Mouse (Mus musculus) embryonic facial prominence, embryonic 15.5 days (tissue): Measurements from ENCODE around the gene Sbf2. TPM values are rescaled to one million over a fixed set of nuclear protein-coding genes. Genes with fewer than 3 reads are reported as not detected.
"Not testable (repeated sequence)": the region's sequence is repeated elsewhere in the genome, so short reads cannot be mapped to it uniquely, and the experiment has no call there.

Experiments used
- ATAC-seq: fragments of 200-750 bp; cut with Nextera tagmentation; 2 replicates; pipeline ENCODE4 v1.8.0; 2017; ENCODE audit warnings: low read depth, moderate TSS enrichment; ENCODE audit not compliant: insufficient number of reproducible peaks, low FRiP score, low TSS enrichment
- H3K27ac ChIP-seq: fragments of 300-500 bp; sonication (generic); replicated peaks from 2 replicates; pipeline ENCODE4 v1.5.1; 2015; ENCODE audit warnings: mild to moderate bottlenecking, inconsistent platforms
- H3K27me3 ChIP-seq: fragments of 300-500 bp; sonication (generic); 2 replicates; pipeline ENCODE4 v1.6.1; 2015; ENCODE audit warnings: inconsistent platforms
- H3K36me3 ChIP-seq: fragments of 300-500 bp; sonication (generic); 2 replicates; pipeline ENCODE4 v1.6.1; 2015; ENCODE audit warnings: mild to moderate bottlenecking, inconsistent platforms
- H3K4me1 ChIP-seq: fragments of 300-500 bp; sonication (generic); 2 replicates; pipeline ENCODE4 v1.6.1; 2015; ENCODE audit warnings: inconsistent platforms
- H3K4me2 ChIP-seq: fragments of 300-500 bp; sonication (generic); replicated peaks from 2 replicates; pipeline ENCODE4 v1.6.1; 2015; ENCODE audit warnings: mild to moderate bottlenecking, inconsistent platforms
- H3K4me3 ChIP-seq: fragments of 300-500 bp; sonication (generic); replicated peaks from 2 replicates; pipeline ENCODE4 v1.5.1; 2015; ENCODE audit warnings: mild to moderate bottlenecking, inconsistent platforms
- H3K9ac ChIP-seq: fragments of 300-500 bp; sonication (generic); 2 replicates; pipeline ENCODE4 v1.6.1; 2015; ENCODE audit warnings: inconsistent platforms
- H3K9me3 ChIP-seq: fragments of 300-500 bp; sonication (generic); replicated peaks from 2 replicates; pipeline ENCODE4 v1.6.1; 2016; ENCODE audit warnings: inconsistent platforms
- WGBS: fragments of 180-500 bp; shearing (Covaris S2); methylation state at CpG from one replicate; pipeline ENCODE4 v1.1.7; 2015; 5-methylcytosine and 5-hydroxymethylcytosine counted together
- polyA plus RNA-seq: library from polyadenylated mRNA; unstranded; fragments of >200 nt; fragmentation: Nextera tagmentation; extraction: Ambion mirVana; gene quantifications from 2 replicates; pipeline ENCODE4 v1.2.1, GENCODE M21; 2015

The Sbf2 gene
- polyA plus RNA-seq, 1 experiment from 2014 or later: 27.7 TPM

GRCm38 (mm10) chr7:110561647-110562046, 53.1 kb downstream of the Sbf2 start:
- Histone ChIP-seq H3K4me1 (no peaks in the 10 kb centered on the region), H3K27ac (no peak overlapping the region), H3K4me2 (no peak overlapping the region), H3K9ac (no peak overlapping the region), H3K4me3 (no peak overlapping the region), H3K9me3 (no peaks in the 10 kb centered on the region), H3K27me3 (no peaks in the 10 kb centered on the region), H3K36me3 (0 out of 2 replicates have a peak, but pooled peaks cover 3% of the 10 kb centered on the region)
- ATAC-seq: no peak
- 92% methylated on average over 1 of the region's 1 CpGs for WGBS

- Histone ChIP-seq H3K36me3 (0 out of 2 replicates have a peak, but pooled peaks cover 3% of the 10 kb centered on the region), H3K4me1 (no peaks in the 10 kb centered on the region), H3K4me3 (no peak overlapping the region), H3K4me2 (no peak overlapping the region), H3K27ac (no peak overlapping the region), H3K27me3 (no peaks in the 10 kb centered on the region), H3K9ac (no peak overlapping the region), H3K9me3 (no peaks in the 10 kb centered on the region)
- ATAC-seq: no peak
Observed at GRCm38 (mm10) chr7:110557001-110557400, 57.7 kb downstream of the Sbf2 start.

GRCm38 (mm10) chr7:110556221-110556620, 58.5 kb downstream of the Sbf2 start:
- 0 out of 2 replicates have a peak, but pooled peaks cover 3% of the 10 kb centered on the region for H3K36me3 ChIP-seq
- no peak overlapping the region for H3K27ac ChIP-seq
- no peak overlapping the region for H3K4me3 ChIP-seq
- no peak for ATAC-seq
- no peaks in the 10 kb centered on the region for H3K4me1 ChIP-seq
- no peaks in the 10 kb centered on the region for H3K27me3 ChIP-seq
- no peak overlapping the region for H3K9ac ChIP-seq
- H3K4me2 ChIP-seq: no peak overlapping the region
- no peaks in the 10 kb centered on the region for H3K9me3 ChIP-seq

GRCm38 (mm10) chr7:110555260-110555659, 59.5 kb downstream of the Sbf2 start:
- no peak for ATAC-seq
- H3K27me3 ChIP-seq: no peaks in the 10 kb centered on the region
- H3K36me3 ChIP-seq: 0 out of 2 replicates have a peak, but pooled peaks cover 3% of the 10 kb centered on the region
- WGBS: 91% methylated on average over 1 of the region's 1 CpGs
- H3K27ac ChIP-seq: no peak overlapping the region
- no peak overlapping the region for H3K9ac ChIP-seq
- H3K4me1 ChIP-seq: no peaks in the 10 kb centered on the region
- H3K4me2 ChIP-seq: no peak overlapping the region
- no peaks in the 10 kb centered on the region for H3K9me3 ChIP-seq
- no peak overlapping the region for H3K4me3 ChIP-seq

- no peak overlapping the region for H3K4me2 ChIP-seq
- no peak overlapping the region for H3K27ac ChIP-seq
- no peak overlapping the region for H3K4me3 ChIP-seq
- H3K9ac ChIP-seq: no peak overlapping the region
- 81% methylated on average over 1 of the region's 1 CpGs for WGBS
- no peaks in the 10 kb centered on the region for H3K4me1 ChIP-seq
- H3K27me3 ChIP-seq: no peaks in the 10 kb centered on the region
- no peak for ATAC-seq
- H3K9me3 ChIP-seq: no peaks in the 10 kb centered on the region
- no peaks in the 10 kb centered on the region for H3K36me3 ChIP-seq
Observed at GRCm38 (mm10) chr7:110548268-110548667, 66.5 kb downstream of the Sbf2 start.

- no peaks in the 10 kb centered on the region for H3K27me3 ChIP-seq
- H3K27ac ChIP-seq: no peak overlapping the region
- ATAC-seq: no peak
- no peaks in the 10 kb centered on the region for H3K36me3 ChIP-seq
- no peak overlapping the region for H3K4me3 ChIP-seq
- no peak overlapping the region for H3K4me2 ChIP-seq
- no peaks in the 10 kb centered on the region for H3K9me3 ChIP-seq
- WGBS: 87% methylated on average over 6 of the region's 6 CpGs
- no peak overlapping the region for H3K9ac ChIP-seq
- H3K4me1 ChIP-seq: no peaks in the 10 kb centered on the region
Observed at GRCm38 (mm10) chr7:110543341-110543740, 71.4 kb downstream of the Sbf2 start.

GRCm38 (mm10) chr7:110539266-110539665, 75.5 kb downstream of the Sbf2 start:
- WGBS: 50% methylated on average over 2 of the region's 2 CpGs
- H3K9me3 ChIP-seq: no peaks in the 10 kb centered on the region
- ATAC-seq: no peak

GRCm38 (mm10) chr7:110530295-110530694, 84.4 kb downstream of the Sbf2 start:
- not testable (repeated sequence) for H3K4me2 ChIP-seq, H3K9me3 ChIP-seq, H3K4me1 ChIP-seq, H3K27ac ChIP-seq, H3K4me3 ChIP-seq, H3K36me3 ChIP-seq, H3K9ac ChIP-seq, H3K27me3 ChIP-seq, ATAC-seq

More at GRCm38 (mm10) chr7:110539266-110539665, 75.5 kb downstream of the Sbf2 start:
- no peaks in the 10 kb centered on the region for H3K4me1 ChIP-seq
- no peak overlapping the region for H3K27ac ChIP-seq
- no peak overlapping the region for H3K9ac ChIP-seq
- no peak overlapping the region for H3K4me2 ChIP-seq
- H3K36me3 ChIP-seq: no peaks in the 10 kb centered on the region
- no peaks in the 10 kb centered on the region for H3K27me3 ChIP-seq
- H3K4me3 ChIP-seq: no peak overlapping the region

- 27% methylated on average over 1 of the region's 1 CpGs for WGBS
- H3K27ac ChIP-seq: no peak overlapping the region
- no peaks in the 10 kb centered on the region for H3K36me3 ChIP-seq
- H3K9me3 ChIP-seq: no peaks in the 10 kb centered on the region
- no peak for ATAC-seq
- H3K4me2 ChIP-seq: no peak overlapping the region
- 0 out of 2 replicates have a peak, but pooled peaks cover 4% of the 10 kb centered on the region for H3K4me1 ChIP-seq
- H3K9ac ChIP-seq: no peak overlapping the region
- H3K4me3 ChIP-seq: no peak overlapping the region
- no peaks in the 10 kb centered on the region for H3K27me3 ChIP-seq
Observed at GRCm38 (mm10) chr7:110525090-110525775, 89.5 kb downstream of the Sbf2 start.

- H3K27me3 ChIP-seq: no peaks in the 10 kb centered on the region
- H3K9me3 ChIP-seq: no peaks in the 10 kb centered on the region
- no peak overlapping the region for H3K4me3 ChIP-seq
- ATAC-seq: no peak
- no peak overlapping the region for H3K4me2 ChIP-seq
- no peaks in the 10 kb centered on the region for H3K36me3 ChIP-seq
- no peaks in the 10 kb centered on the region for H3K4me1 ChIP-seq
- H3K27ac ChIP-seq: no peak overlapping the region
- no peak overlapping the region for H3K9ac ChIP-seq
- WGBS: 54% methylated on average over 2 of the region's 2 CpGs
Observed at GRCm38 (mm10) chr7:110516241-110517220, 98.2 kb downstream of the Sbf2 start.

GRCm38 (mm10) chr7:110514131-110514530, 100.6 kb downstream of the Sbf2 start:
- no peak overlapping the region for H3K4me3 ChIP-seq
- ATAC-seq: no peak
- no peaks in the 10 kb centered on the region for H3K9me3 ChIP-seq

More at GRCm38 (mm10) chr7:110514131-110514530, 100.6 kb downstream of the Sbf2 start:
- no peak overlapping the region for H3K27ac ChIP-seq
- H3K4me2 ChIP-seq: no peak overlapping the region
- no peaks in the 10 kb centered on the region for H3K27me3 ChIP-seq
- H3K4me1 ChIP-seq: no peaks in the 10 kb centered on the region
- H3K9ac ChIP-seq: no peak overlapping the region
- no peaks in the 10 kb centered on the region for H3K36me3 ChIP-seq
